Mouse (Mus musculus) lung, adult 2 months (tissue): ENCODE measurements at regions not wholly inside any gene's neighbourhood (a gene's known extent, or its start where the extent isn't known, plus 50 kb on each side); places are given as distances from the start of the nearest gene placed in this dataset.

ENCODE experiments used
- CTCF ChIP-seq: fragments of 200-500 bp; IDR thresholded peaks from 2 replicates; pipeline ENCODE4 v1.5.1; 2011; ENCODE audit warnings: mild to moderate bottlenecking, low read length, control low read depth; ENCODE audit not compliant: insufficient read depth
- POLR2A ChIP-seq: fragments of 200-500 bp; IDR thresholded peaks from 2 replicates; pipeline ENCODE4 v1.6.1; 2011; ENCODE audit warnings: low read depth, mild to moderate bottlenecking, control low read depth, low read length, borderline replicate concordance; ENCODE audit errors: extremely low read depth

- TF ChIP-seq CTCF, result no peak
- TF ChIP-seq POLR2A, result no peak
These were observed 55.4 kb upstream of the Foxd3 start for GRCm38 (mm10) chr4:99600741-99601140.
